In the genomic region with DNA sequence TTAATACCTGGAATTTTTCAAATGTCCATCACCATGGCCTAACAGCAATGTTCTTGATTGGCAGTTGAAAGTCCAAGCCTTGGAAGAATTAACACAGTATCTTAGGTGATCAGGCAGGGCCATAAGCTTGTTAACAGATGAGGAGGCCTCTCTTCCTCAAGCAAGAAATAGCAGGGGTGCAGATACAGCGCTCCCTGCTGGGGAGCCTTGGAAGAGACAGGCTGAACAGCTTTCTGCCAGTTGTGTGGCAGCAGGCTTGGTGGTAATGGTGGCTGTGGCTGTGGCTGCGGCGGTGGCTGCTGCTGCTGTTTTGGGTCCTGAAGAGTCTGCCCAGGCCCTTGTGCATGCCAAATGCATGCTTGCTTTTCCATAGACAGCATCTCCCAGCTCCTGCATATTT, we compare ENCODE assay signal across 8 mouse cellular contexts.
A peak's percentile ranks its signal among the peaks of the same experiment; 100 is the strongest.
DNase-seq lines count a peak whose midpoint lies in the region; ATAC-seq lines count a peak whose summit lies in the region.

No protein-coding gene starts in this region.

- peaks cover 69% of the 10 kb centered on the region for H3K36me3 ChIP-seq in forebrain, embryonic 13.5 days (ENCODE audit: poor library complexity, severe bottlenecking)
- peaks cover 14% of the 10 kb centered on the region for H3K36me3 ChIP-seq in forebrain, embryonic 16.5 days (ENCODE audit: control insufficient read depth, insufficient read depth)
- H3K36me3 ChIP-seq in kidney, embryonic 15.5 days, result peaks cover 84% of the 10 kb centered on the region
- peaks cover 15% of the 10 kb centered on the region for H3K36me3 ChIP-seq in splenic B cell, adult 2 months (ENCODE audit: control insufficient read depth, insufficient read depth, low read length, poor library complexity, severe bottlenecking)

- H3K4me3 ChIP-seq in forebrain, embryonic 13.5 days, result no peak overlapping the region
- H3K4me3 ChIP-seq in forebrain, embryonic 16.5 days (replicated peaks; ENCODE audit: low read length), result no peak overlapping the region
- H3K4me3 ChIP-seq in kidney, embryonic 15.5 days (replicated peaks), result no peak overlapping the region

- DNase-seq in CD4-positive helper T cell, adult 2 months (ENCODE audit: low read depth, low spot score), result peak; percentile 72
- DNase-seq in adrenal gland, postnatal 36 days, result peak; percentile 71 to 79
- peak; percentile 35 to 41 for DNase-seq in gastrocnemius, adult 8-10 months (ENCODE audit: low spot score in 2 of 2)
- DNase-seq in lung, postnatal 4 days, result peak; percentile 74 to 79
- DNase-seq in splenic B cell, adult 2 months (ENCODE audit: low read depth, low spot score), result peak; percentile 75

- peaks cover 10% of the 10 kb centered on the region for H3K4me1 ChIP-seq in forebrain, embryonic 13.5 days
- peaks cover 5% of the 10 kb centered on the region for H3K4me1 ChIP-seq in forebrain, embryonic 16.5 days (replicated peaks; ENCODE audit: control insufficient read depth, insufficient read depth, low read length)
- no peaks in the 10 kb centered on the region for H3K4me1 ChIP-seq in kidney, embryonic 15.5 days

- WGBS in forebrain, embryonic 13.5 days, result 71% methylated on average over 3 of the region's 3 CpGs
- WGBS in forebrain, embryonic 16.5 days, result 82% methylated on average over 3 of the region's 3 CpGs
- WGBS in kidney, embryonic 15.5 days, result 71% methylated on average over 3 of the region's 3 CpGs

- no peaks in the 10 kb centered on the region for H3K9me3 ChIP-seq in forebrain, embryonic 13.5 days (replicated peaks)
- H3K9me3 ChIP-seq in forebrain, embryonic 16.5 days (ENCODE audit: control insufficient read depth, low read length), result no peaks in the 10 kb centered on the region
- no peaks in the 10 kb centered on the region for H3K9me3 ChIP-seq in kidney, embryonic 15.5 days (replicated peaks)

- no peak overlapping the region for H3K4me2 ChIP-seq in forebrain, embryonic 13.5 days
- no peak overlapping the region for H3K4me2 ChIP-seq in forebrain, embryonic 16.5 days (ENCODE audit: low read length)
- no peak overlapping the region for H3K4me2 ChIP-seq in kidney, embryonic 15.5 days

- no peaks in the 10 kb centered on the region for H3K27me3 ChIP-seq in forebrain, embryonic 13.5 days
- no peaks in the 10 kb centered on the region for H3K27me3 ChIP-seq in forebrain, embryonic 16.5 days (replicated peaks; ENCODE audit: control insufficient read depth, insufficient read depth, low read length)
- no peaks in the 10 kb centered on the region for H3K27me3 ChIP-seq in kidney, embryonic 15.5 days
- no peaks in the 10 kb centered on the region for H3K27me3 ChIP-seq in splenic B cell, adult 2 months (ENCODE audit: control insufficient read depth, insufficient read depth, low read length, poor library complexity, severe bottlenecking)

- no peak overlapping the region for H3K27ac ChIP-seq in forebrain, embryonic 13.5 days
- H3K27ac ChIP-seq in forebrain, embryonic 16.5 days (ENCODE audit: low read length), result no peak overlapping the region
- no peak overlapping the region for H3K27ac ChIP-seq in kidney, embryonic 15.5 days

- H3K9ac ChIP-seq in forebrain, embryonic 13.5 days, result no peak overlapping the region
- H3K9ac ChIP-seq in forebrain, embryonic 16.5 days (replicated peaks; ENCODE audit: low read depth, low read length), result no peak overlapping the region
- H3K9ac ChIP-seq in kidney, embryonic 15.5 days, result no peak overlapping the region

- ATAC-seq in forebrain, embryonic 13.5 days, result 0 out of 2 replicates have a peak, but pooled peaks have one; percentile 23
- ATAC-seq in forebrain, embryonic 16.5 days, result no peak
- peak; percentile 46 for ATAC-seq in kidney, embryonic 15.5 days (replicated peaks; ENCODE audit: low FRiP score)
